Mouse (Mus musculus): ENCODE measurements around the gene Pik3r4.
A peak's percentile ranks its signal among the peaks of the same experiment; 100 is the strongest.
"Not testable (repeated sequence)": the region's sequence is repeated elsewhere in the genome, so short reads cannot be mapped to it uniquely, and the experiment has no call there.

Pik3r4 gene

GRCm38 (mm10) chr9:105642460-105643371 is at the start of gene Pik3r4:
Gene Pik3r4 (plus strand): TSS chr9:105642978.
- DNase-seq (ENCODE audit: low read depth), result peak; percentile 90

- no peak for DNase-seq (ENCODE audit: low read depth)
Observed at GRCm38 (mm10) chr9:105598906-105599305, 43.9 kb upstream of the Pik3r4 start.

- DNase-seq (ENCODE audit: low read depth), result no peak
Observed at GRCm38 (mm10) chr9:105611980-105612771, 30.6 kb upstream of the Pik3r4 start.

GRCm38 (mm10) chr9:105612919-105613318 is 29.9 kb upstream of the Pik3r4 start:
- no peak for DNase-seq (ENCODE audit: low read depth)

GRCm38 (mm10) chr9:105615952-105616351 is 26.8 kb upstream of the Pik3r4 start:
- DNase-seq (ENCODE audit: low read depth), result no peak

GRCm38 (mm10) chr9:105617274-105617673 is 25.5 kb upstream of the Pik3r4 start:
- not testable (repeated sequence) for DNase-seq (ENCODE audit: low read depth)

GRCm38 (mm10) chr9:105633961-105634360 is 8.8 kb upstream of the Pik3r4 start:
- no peak for DNase-seq (ENCODE audit: low read depth)

GRCm38 (mm10) chr9:105641377-105641776 is 1.4 kb upstream of the Pik3r4 start:
- DNase-seq (ENCODE audit: low read depth), result not testable (repeated sequence)

GRCm38 (mm10) chr9:105656189-105656588 is 13.4 kb downstream of the Pik3r4 start:
- DNase-seq (ENCODE audit: low read depth), result no peak

- no peak for DNase-seq (ENCODE audit: low read depth)
Observed at GRCm38 (mm10) chr9:105658216-105658615, 15.4 kb downstream of the Pik3r4 start.

- DNase-seq (ENCODE audit: low read depth), result no peak
Observed at GRCm38 (mm10) chr9:105659877-105660276, 17.1 kb downstream of the Pik3r4 start.

- DNase-seq (ENCODE audit: low read depth), result no peak
Observed at GRCm38 (mm10) chr9:105665269-105665668, 22.5 kb downstream of the Pik3r4 start.

GRCm38 (mm10) chr9:105670916-105671315 is 28.1 kb downstream of the Pik3r4 start:
- no peak for DNase-seq (ENCODE audit: low read depth)

- DNase-seq (ENCODE audit: low read depth), result no peak
Observed at GRCm38 (mm10) chr9:105672032-105672431, 29.3 kb downstream of the Pik3r4 start.

- no peak for DNase-seq (ENCODE audit: low read depth)
Observed at GRCm38 (mm10) chr9:105675941-105676340, 33.2 kb downstream of the Pik3r4 start.

- DNase-seq (ENCODE audit: low read depth), result no peak
Observed at GRCm38 (mm10) chr9:105681386-105681785, 38.6 kb downstream of the Pik3r4 start.

GRCm38 (mm10) chr9:105684549-105685165 is 41.9 kb downstream of the Pik3r4 start:
- DNase-seq (ENCODE audit: low read depth), result no peak

GRCm38 (mm10) chr9:105689485-105689884 is 46.7 kb downstream of the Pik3r4 start:
- peak; percentile 45 for DNase-seq (ENCODE audit: low read depth)

GRCm38 (mm10) chr9:105692472-105692871 is 49.7 kb downstream of the Pik3r4 start:
- no peak for DNase-seq (ENCODE audit: low read depth)

- no peak for DNase-seq (ENCODE audit: low read depth)
Observed at GRCm38 (mm10) chr9:105693056-105693455, 50.3 kb downstream of the Pik3r4 start.

GRCm38 (mm10) chr9:105693854-105694253 is 51.1 kb downstream of the Pik3r4 start:
- peak; percentile 11 for DNase-seq (ENCODE audit: low read depth)

- DNase-seq (ENCODE audit: low read depth), result no peak
Observed at GRCm38 (mm10) chr9:105696818-105697564, 54.2 kb downstream of the Pik3r4 start.
